Mouse (Mus musculus) neural tube, embryonic 14.5 days (tissue): ENCODE measurements around the gene Edrf1. TPM values are rescaled to one million over a fixed set of nuclear protein-coding genes. Genes with fewer than 3 reads are reported as not detected.

ENCODE experiments used
- ATAC-seq: fragments of 200-750 bp; cut with Nextera tagmentation; 2 replicates; pipeline ENCODE4 v1.8.0; 2017; ENCODE audit warnings: low read depth, mild to moderate bottlenecking, moderate TSS enrichment, moderate library complexity
- H3K27ac ChIP-seq: fragments of 300-500 bp; sonication (generic); 2 replicates; pipeline ENCODE4 v1.5.1; 2014; ENCODE audit warnings: low read depth, mild to moderate bottlenecking, control low read depth, low read length, moderate library complexity, mixed read lengths
- H3K27me3 ChIP-seq: fragments of 300-500 bp; sonication (generic); 2 replicates; pipeline ENCODE4 v1.6.1; 2014; ENCODE audit warnings: low read length; ENCODE audit not compliant: control insufficient read depth, insufficient read depth
- H3K36me3 ChIP-seq: fragments of 300-500 bp; sonication (generic); 2 replicates; pipeline ENCODE4 v1.6.1; 2014; ENCODE audit warnings: low read length, mixed read lengths; ENCODE audit not compliant: control insufficient read depth, insufficient read depth
- H3K4me1 ChIP-seq: fragments of 300-500 bp; sonication (generic); 2 replicates; pipeline ENCODE4 v1.6.1; 2014; ENCODE audit warnings: low read length; ENCODE audit not compliant: control insufficient read depth, insufficient read depth
- H3K4me2 ChIP-seq: fragments of 300-500 bp; sonication (generic); 2 replicates; pipeline ENCODE4 v1.6.1; 2014; ENCODE audit warnings: mild to moderate bottlenecking, low read depth, low read length, control low read depth
- H3K4me3 ChIP-seq: fragments of 300-500 bp; sonication (generic); 2 replicates; pipeline ENCODE4 v1.5.1; 2014; ENCODE audit warnings: low read depth, low read length, control low read depth, mixed read lengths
- H3K9ac ChIP-seq: fragments of 300-500 bp; sonication (generic); replicated peaks from 2 replicates; pipeline ENCODE4 v1.6.1; 2014; ENCODE audit warnings: low read depth, mild to moderate bottlenecking, control low read depth, low read length, mixed read lengths
- H3K9me3 ChIP-seq: fragments of 300-500 bp; sonication (generic); 2 replicates; pipeline ENCODE4 v1.6.1; 2016; ENCODE audit warnings: low read length; ENCODE audit not compliant: control insufficient read depth
- WGBS: fragments of 180-500 bp; shearing (Covaris S2); extraction: QIAGEN DNeasy Blood & Tissue Kit; methylation state at CpG from one replicate; pipeline ENCODE4 v1.1.7; 2014; 5-methylcytosine and 5-hydroxymethylcytosine counted together
- polyA plus RNA-seq: library from polyadenylated mRNA; unstranded; fragments of >200 nt; fragmentation: Nextera tagmentation; extraction: Ambion mirVana; gene quantifications from 2 replicates; pipeline ENCODE4 v1.2.1, GENCODE M21; 2014

The Edrf1 gene
- polyA plus RNA-seq, 1 experiment from 2014 or later = 22.6 TPM

- no peaks in the 10 kb centered on the region for H3K9me3 ChIP-seq
- H3K4me3 ChIP-seq = peak overlapping the region; percentile 96
- H3K4me2 ChIP-seq = peak overlapping the region; percentile 56
- no peaks in the 10 kb centered on the region for H3K27me3 ChIP-seq
- peaks cover 10% of the 10 kb centered on the region; the same call in 1 of the 2 replicates for H3K4me1 ChIP-seq
- ATAC-seq = peak; percentile 65
- H3K9ac ChIP-seq = peak overlapping the region; percentile 88
- 3% methylated on average over 21 of the region's 21 CpGs for WGBS
- H3K36me3 ChIP-seq = peaks cover 8% of the 10 kb centered on the region
- peak overlapping the region; percentile 88 for H3K27ac ChIP-seq
Measured at GRCm38 (mm10) chr7:133636738-133637352, 498 bp upstream of the Edrf1 start.

DNA sequence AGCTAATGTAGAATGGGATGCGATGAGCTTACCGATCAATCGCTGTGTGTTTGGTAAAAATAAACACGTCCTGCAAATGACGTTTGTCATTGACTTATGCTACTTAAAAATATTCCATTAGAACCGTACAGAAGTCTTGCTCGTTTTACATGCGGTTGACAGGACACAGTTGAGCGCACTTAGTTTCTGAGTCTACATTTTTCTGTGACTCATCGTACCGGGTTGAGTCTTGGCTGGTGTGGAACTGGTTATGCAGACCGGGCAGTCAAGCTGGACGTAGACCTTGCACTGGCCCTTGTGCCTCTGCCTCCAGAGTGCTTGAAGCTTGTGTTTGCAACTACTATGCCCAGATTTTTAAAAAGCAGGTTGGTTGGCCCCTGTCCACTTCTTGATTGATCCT, 963 bp downstream of the Edrf1 start:
- Histone ChIP-seq H3K9ac (peak overlapping the region; percentile 88), H3K9me3 (no peaks in the 10 kb centered on the region), H3K4me2 (peak overlapping the region; percentile 74), H3K4me1 (peaks cover 10% of the 10 kb centered on the region; the same call in 1 of the 2 replicates), H3K27me3 (no peaks in the 10 kb centered on the region), H3K36me3 (peaks cover 20% of the 10 kb centered on the region), H3K27ac (no peak overlapping the region), H3K4me3 (peak overlapping the region; percentile 96)
- 18% methylated on average over 13 of the region's 13 CpGs for WGBS
- ATAC-seq = no peak

DNA sequence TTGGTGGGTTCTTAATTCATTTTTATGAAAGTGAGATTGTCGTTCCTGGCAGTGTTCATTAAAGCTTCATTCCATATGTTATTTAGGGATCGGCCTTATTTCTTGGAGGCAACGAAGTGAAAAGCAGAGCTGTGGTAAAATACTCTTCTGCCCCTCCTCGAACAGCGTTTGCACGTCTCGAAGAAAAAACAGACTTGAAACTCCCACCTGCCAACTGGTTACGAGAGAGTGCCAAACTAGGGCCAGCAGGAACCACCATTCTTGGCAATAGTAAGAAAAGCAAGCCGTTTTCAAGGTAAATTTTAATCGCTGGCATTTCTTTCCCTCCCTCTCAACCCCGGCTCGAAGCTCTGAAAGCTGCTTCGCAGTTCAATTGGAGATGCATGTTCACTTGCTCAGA, 1.5 kb downstream of the Edrf1 start:
- H3K9ac ChIP-seq = no peak overlapping the region
- H3K27me3 ChIP-seq = no peaks in the 10 kb centered on the region
- H3K27ac ChIP-seq = no peak overlapping the region
- 90% methylated on average over 13 of the region's 13 CpGs for WGBS
- peaks cover 10% of the 10 kb centered on the region; the same call in 1 of the 2 replicates for H3K4me1 ChIP-seq
- no peak for ATAC-seq
- H3K4me2 ChIP-seq = peak overlapping the region; percentile 74; the same call in 1 of the 2 replicates
- peaks cover 25% of the 10 kb centered on the region for H3K36me3 ChIP-seq
- H3K4me3 ChIP-seq = peak overlapping the region; percentile 96; the same call in 1 of the 2 replicates
- no peaks in the 10 kb centered on the region for H3K9me3 ChIP-seq

- Histone ChIP-seq H3K27me3 (no peaks in the 10 kb centered on the region), H3K9ac (no peak overlapping the region), H3K36me3 (peaks cover 73% of the 10 kb centered on the region), H3K27ac (no peak overlapping the region), H3K4me2 (no peak overlapping the region), H3K4me3 (no peak overlapping the region), H3K4me1 (no peaks in the 10 kb centered on the region), H3K9me3 (no peaks in the 10 kb centered on the region)
- ATAC-seq = no peak
- WGBS = 87% methylated on average over 6 of the region's 6 CpGs
Measured at GRCm38 (mm10) chr7:133645716-133646115, 8.4 kb downstream of the Edrf1 start.

DNA sequence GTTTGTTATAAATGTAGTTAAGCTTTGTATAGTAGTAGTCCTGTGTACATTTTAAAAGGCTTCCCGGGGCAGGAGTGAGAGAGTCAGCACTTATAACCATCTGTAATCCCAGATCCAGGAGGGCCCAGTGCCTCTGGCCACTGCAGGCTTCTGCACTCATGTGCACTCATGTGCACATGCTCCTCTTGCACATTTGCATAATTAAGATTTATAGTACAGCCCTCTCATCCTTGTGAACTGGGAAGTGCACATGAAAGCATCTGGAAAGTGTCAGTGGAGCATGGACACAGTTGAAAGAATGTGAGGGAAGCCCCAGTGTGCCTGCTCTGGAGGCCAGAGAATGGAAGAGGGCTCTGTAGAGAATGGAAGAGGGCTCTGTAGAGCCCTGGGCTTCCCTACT, 25.1 kb downstream of the Edrf1 start:
- Histone ChIP-seq H3K9me3 (no peaks in the 10 kb centered on the region), H3K4me3 (no peak overlapping the region), H3K9ac (no peak overlapping the region), H3K27ac (no peak overlapping the region), H3K4me2 (no peak overlapping the region), H3K36me3 (peaks cover 88% of the 10 kb centered on the region), H3K4me1 (no peaks in the 10 kb centered on the region), H3K27me3 (no peaks in the 10 kb centered on the region)
- no peak for ATAC-seq
- 69% methylated on average over 1 of the region's 1 CpGs for WGBS

- no peak overlapping the region for H3K4me3 ChIP-seq
- no peak overlapping the region for H3K4me2 ChIP-seq
- H3K9me3 ChIP-seq = no peaks in the 10 kb centered on the region
- peaks cover 60% of the 10 kb centered on the region for H3K36me3 ChIP-seq
- WGBS = 97% methylated on average over 1 of the region's 1 CpGs
- ATAC-seq = no peak
- no peak overlapping the region for H3K27ac ChIP-seq
- H3K27me3 ChIP-seq = no peaks in the 10 kb centered on the region
- no peaks in the 10 kb centered on the region for H3K4me1 ChIP-seq
- no peak overlapping the region for H3K9ac ChIP-seq
Measured at GRCm38 (mm10) chr7:133669071-133669470, 31.7 kb downstream of the Edrf1 start.

DNA sequence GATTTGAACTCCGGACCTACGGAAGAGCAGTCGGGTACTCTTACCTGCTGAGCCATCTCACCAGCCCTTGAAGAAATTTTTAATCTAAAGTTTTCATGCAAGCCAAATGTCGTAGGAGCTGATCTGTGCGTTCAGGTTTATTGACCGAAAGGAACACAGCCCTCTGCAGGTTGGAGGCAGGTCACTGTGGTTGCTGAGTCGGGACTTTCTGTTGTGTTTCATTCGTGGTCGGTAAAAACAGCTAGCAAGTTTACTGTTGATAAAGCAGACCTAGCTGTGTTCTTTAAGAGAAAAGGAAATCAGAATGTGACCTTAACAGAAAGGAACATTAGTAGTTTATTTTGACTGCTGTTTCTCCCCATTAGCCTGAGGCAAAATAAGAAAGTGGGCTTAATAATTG, 32.6 kb downstream of the Edrf1 start:
- Histone ChIP-seq H3K36me3 (peaks cover 52% of the 10 kb centered on the region), H3K27me3 (no peaks in the 10 kb centered on the region), H3K27ac (no peak overlapping the region), H3K4me3 (no peak overlapping the region), H3K4me2 (no peak overlapping the region), H3K4me1 (no peaks in the 10 kb centered on the region), H3K9me3 (no peaks in the 10 kb centered on the region), H3K9ac (no peak overlapping the region)
- WGBS = 95% methylated on average over 9 of the region's 9 CpGs
- no peak for ATAC-seq

GRCm38 (mm10) chr7:133670846-133671245, 33.5 kb downstream of the Edrf1 start:
- ATAC-seq = no peak
- Histone ChIP-seq H3K27me3 (no peaks in the 10 kb centered on the region), H3K4me1 (no peaks in the 10 kb centered on the region), H3K4me2 (no peak overlapping the region), H3K4me3 (no peak overlapping the region), H3K27ac (no peak overlapping the region), H3K9ac (no peak overlapping the region), H3K9me3 (no peaks in the 10 kb centered on the region), H3K36me3 (peaks cover 47% of the 10 kb centered on the region)
- 94% methylated on average over 3 of the region's 3 CpGs for WGBS

- WGBS = 70% methylated on average over 9 of the region's 9 CpGs
Measured at GRCm38 (mm10) chr7:133676002-133676401, 38.7 kb downstream of the Edrf1 start.

More at GRCm38 (mm10) chr7:133676002-133676401, 38.7 kb downstream of the Edrf1 start:
- ATAC-seq = no peak
- H3K36me3 ChIP-seq = peaks cover 17% of the 10 kb centered on the region
- no peak overlapping the region for H3K27ac ChIP-seq
- H3K9me3 ChIP-seq = no peaks in the 10 kb centered on the region
- H3K9ac ChIP-seq = no peak overlapping the region
- no peaks in the 10 kb centered on the region for H3K4me1 ChIP-seq
- H3K4me2 ChIP-seq = no peak overlapping the region
- H3K4me3 ChIP-seq = no peak overlapping the region
- no peaks in the 10 kb centered on the region for H3K27me3 ChIP-seq
